Mouse (Mus musculus) macrophage (primary cell): ENCODE results near the gene Asap2. TPM values are rescaled to one million over a fixed set of nuclear protein-coding genes. Genes with fewer than 3 reads are reported as not detected.

Source experiments
- H3K27ac ChIP-seq: fragments of 350-480 bp; formaldehyde crosslinking; 2 replicates; pipeline ENCODE4 v1.9.0; 2021
- H3K36me3 ChIP-seq: fragments of 350-480 bp; formaldehyde crosslinking; 2 replicates; pipeline ENCODE4 v1.9.0; 2021; ENCODE audit errors: inconsistent target
- H3K4me3 ChIP-seq: fragments of 350-480 bp; formaldehyde crosslinking; 2 replicates; pipeline ENCODE4 v1.9.0; 2021; ENCODE audit errors: inconsistent target
- H3K79me2 ChIP-seq: fragments of 350-480 bp; formaldehyde crosslinking; 2 replicates; pipeline ENCODE4 v1.9.0; 2021; ENCODE audit errors: inconsistent target
- WGBS: methylation state at CpG from one replicate; pipeline ENCODE4 v1.1.7; 2026; ENCODE audit warnings: inconsistent platforms; ENCODE audit not compliant: missing documents; 5-methylcytosine and 5-hydroxymethylcytosine counted together
- polyA plus RNA-seq: library from polyadenylated mRNA; stranded (reverse); fragments of 250-400 nt; gene quantifications from 3 replicates; pipeline ENCODE4 v1.2.4, GENCODE M21; 2018; ENCODE audit warnings: inconsistent platforms

Asap2 gene
- polyA plus RNA-seq, 1 experiment from 2014 or later: 0.90 TPM

- 54% methylated on average over 5 of the region's 5 CpGs for WGBS
- H3K27ac ChIP-seq: no peak overlapping the region
- no peaks in the 10 kb centered on the region for H3K79me2 ChIP-seq
- no peak overlapping the region for H3K4me3 ChIP-seq
- H3K36me3 ChIP-seq: no peaks in the 10 kb centered on the region
Observed at GRCm38 (mm10) chr12:21123647-21124046, 133.4 kb downstream of the Asap2 start.

GRCm38 (mm10) chr12:21125675-21126470, 135.6 kb downstream of the Asap2 start:
- Histone ChIP-seq H3K36me3 (no peaks in the 10 kb centered on the region), H3K4me3 (no peak overlapping the region), H3K27ac (no peak overlapping the region), H3K79me2 (no peaks in the 10 kb centered on the region)
- WGBS: 92% methylated on average over 10 of the region's 10 CpGs

GRCm38 (mm10) chr12:21126516-21126915, 136.3 kb downstream of the Asap2 start:
- Histone ChIP-seq H3K4me3 (no peak overlapping the region), H3K27ac (no peak overlapping the region), H3K36me3 (no peaks in the 10 kb centered on the region), H3K79me2 (no peaks in the 10 kb centered on the region)
- 96% methylated on average over 4 of the region's 4 CpGs for WGBS

GRCm38 (mm10) chr12:21128930-21129869, 138.9 kb downstream of the Asap2 start:
- Histone ChIP-seq H3K79me2 (no peaks in the 10 kb centered on the region), H3K27ac (no peak overlapping the region), H3K4me3 (no peak overlapping the region), H3K36me3 (no peaks in the 10 kb centered on the region)
- whole genome bisulfite sequencing: 13% methylated on average over 9 of the region's 9 CpGs

GRCm38 (mm10) chr12:21130274-21130823, 140.1 kb downstream of the Asap2 start:
- Histone ChIP-seq H3K79me2 (no peaks in the 10 kb centered on the region), H3K27ac (no peak overlapping the region), H3K36me3 (no peaks in the 10 kb centered on the region), H3K4me3 (no peak overlapping the region)
- WGBS: 90% methylated on average over 10 of the region's 10 CpGs

- Histone ChIP-seq H3K36me3 (no peaks in the 10 kb centered on the region), H3K79me2 (no peaks in the 10 kb centered on the region), H3K4me3 (no peak overlapping the region), H3K27ac (no peak overlapping the region)
- WGBS: 24% methylated on average over 8 of the region's 10 CpGs
Observed at GRCm38 (mm10) chr12:21132537-21132936, 142.3 kb downstream of the Asap2 start.

GRCm38 (mm10) chr12:21133031-21133430, 142.8 kb downstream of the Asap2 start:
- Histone ChIP-seq H3K79me2 (no peaks in the 10 kb centered on the region), H3K36me3 (no peaks in the 10 kb centered on the region), H3K27ac (no peak overlapping the region), H3K4me3 (no peak overlapping the region)
- 75% methylated on average over 4 of the region's 4 CpGs for WGBS

- WGBS: 94% methylated on average over 16 of the region's 17 CpGs
- Histone ChIP-seq H3K27ac (no peak overlapping the region), H3K36me3 (no peaks in the 10 kb centered on the region), H3K79me2 (no peaks in the 10 kb centered on the region), H3K4me3 (no peak overlapping the region)
Observed at GRCm38 (mm10) chr12:21133972-21134859, 144.0 kb downstream of the Asap2 start.

GRCm38 (mm10) chr12:21135651-21136461, 145.6 kb downstream of the Asap2 start:
- 83% methylated on average over 8 of the region's 8 CpGs for WGBS
- H3K27ac ChIP-seq: no peak overlapping the region
- H3K36me3 ChIP-seq: no peaks in the 10 kb centered on the region
- no peaks in the 10 kb centered on the region for H3K79me2 ChIP-seq
- H3K4me3 ChIP-seq: no peak overlapping the region

GRCm38 (mm10) chr12:21136462-21136751, 146.1 kb downstream of the Asap2 start:
- Histone ChIP-seq H3K79me2 (no peaks in the 10 kb centered on the region), H3K27ac (no peak overlapping the region), H3K4me3 (no peak overlapping the region), H3K36me3 (no peaks in the 10 kb centered on the region)
- 100% methylated on average over 2 of the region's 2 CpGs for WGBS

- 58% methylated on average over 4 of the region's 4 CpGs for WGBS
Observed at GRCm38 (mm10) chr12:21139560-21139959, 149.3 kb downstream of the Asap2 start.

GRCm38 (mm10) chr12:21140153-21140552, 149.9 kb downstream of the Asap2 start:
- no peaks in the 10 kb centered on the region for H3K79me2 ChIP-seq
- 95% methylated on average over 14 of the region's 14 CpGs for WGBS
- H3K4me3 ChIP-seq: no peak overlapping the region
- H3K36me3 ChIP-seq: no peaks in the 10 kb centered on the region
- no peak overlapping the region for H3K27ac ChIP-seq

More at GRCm38 (mm10) chr12:21139560-21139959, 149.3 kb downstream of the Asap2 start:
- Histone ChIP-seq H3K79me2 (no peaks in the 10 kb centered on the region), H3K4me3 (no peak overlapping the region), H3K36me3 (no peaks in the 10 kb centered on the region), H3K27ac (no peak overlapping the region)

GRCm38 (mm10) chr12:21140741-21141308, 150.6 kb downstream of the Asap2 start:
- Histone ChIP-seq H3K27ac (no peak overlapping the region), H3K36me3 (no peaks in the 10 kb centered on the region), H3K4me3 (no peak overlapping the region), H3K79me2 (no peaks in the 10 kb centered on the region)
- WGBS: 97% methylated on average over 6 of the region's 6 CpGs
